Mouse (Mus musculus): ENCODE data around the gene Carnmt1.
"Not testable (repeated sequence)": the region's sequence is repeated elsewhere in the genome, so short reads cannot be mapped to it uniquely, and the experiment has no call there.

Carnmt1 gene

DNA sequence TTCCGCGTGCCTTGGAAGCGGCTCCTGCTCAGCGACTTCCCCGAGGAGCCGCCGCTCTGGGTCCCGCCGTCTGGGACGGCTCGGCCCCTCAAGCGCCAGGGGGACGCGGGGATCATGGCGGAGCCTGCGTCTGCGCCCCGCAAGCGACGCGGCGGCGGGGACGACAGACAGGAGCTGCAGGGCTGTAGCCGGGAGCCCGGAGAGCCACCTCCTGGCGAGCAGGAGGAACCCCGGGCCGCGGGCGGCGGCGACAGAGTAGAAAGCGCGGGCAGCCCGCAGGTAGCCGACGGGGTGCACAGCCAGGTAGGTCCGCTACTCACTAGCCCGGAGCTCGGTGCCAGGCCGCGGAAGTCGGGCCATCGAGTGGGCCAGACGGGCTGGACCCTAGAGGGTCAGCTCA is 42.8 kb downstream of the Carnmt1 start:
- not testable (repeated sequence) for DNase-seq (ENCODE audit: low read depth, low spot score)

DNA sequence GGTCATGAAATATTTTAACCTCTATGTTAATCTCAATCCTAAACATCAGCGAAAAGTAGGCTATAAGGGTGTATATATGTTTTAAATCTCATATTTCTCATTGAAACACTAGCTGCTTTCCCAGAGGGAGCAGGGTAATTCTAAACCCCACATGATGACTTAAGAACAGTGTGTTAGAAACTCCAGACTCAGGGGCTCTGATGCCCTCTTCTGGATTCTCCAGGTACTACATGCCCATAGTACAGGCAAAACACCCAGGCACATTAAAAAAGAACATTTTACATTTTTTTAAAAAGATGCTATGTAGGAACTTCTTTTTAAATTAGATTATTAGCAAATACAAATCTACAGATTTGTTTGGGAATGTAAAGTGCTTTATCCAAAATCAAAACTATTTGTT is 45.8 kb downstream of the Carnmt1 start:
- DNase-seq (ENCODE audit: low read depth, low spot score) = no peak

DNA sequence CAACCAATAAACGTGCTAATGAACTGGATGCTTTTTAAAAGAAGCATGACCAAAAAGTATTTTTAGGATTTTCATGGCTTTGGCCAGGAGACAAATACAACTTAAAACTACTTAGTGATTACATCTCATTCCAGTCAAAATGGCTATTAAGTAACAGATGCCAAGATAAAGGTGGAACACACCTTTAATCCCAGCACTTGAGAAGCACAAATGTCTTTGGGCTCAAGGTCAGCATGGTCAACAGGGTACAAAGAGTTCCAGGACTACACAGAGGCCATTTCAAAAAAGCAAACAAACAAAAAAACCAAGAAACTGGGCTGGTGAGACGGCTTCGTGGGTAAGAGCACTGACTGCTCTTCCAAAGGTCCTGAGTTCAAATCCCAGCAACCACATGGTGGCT is 49.8 kb downstream of the Carnmt1 start:
- no peak for DNase-seq (ENCODE audit: low read depth, low spot score)

DNA sequence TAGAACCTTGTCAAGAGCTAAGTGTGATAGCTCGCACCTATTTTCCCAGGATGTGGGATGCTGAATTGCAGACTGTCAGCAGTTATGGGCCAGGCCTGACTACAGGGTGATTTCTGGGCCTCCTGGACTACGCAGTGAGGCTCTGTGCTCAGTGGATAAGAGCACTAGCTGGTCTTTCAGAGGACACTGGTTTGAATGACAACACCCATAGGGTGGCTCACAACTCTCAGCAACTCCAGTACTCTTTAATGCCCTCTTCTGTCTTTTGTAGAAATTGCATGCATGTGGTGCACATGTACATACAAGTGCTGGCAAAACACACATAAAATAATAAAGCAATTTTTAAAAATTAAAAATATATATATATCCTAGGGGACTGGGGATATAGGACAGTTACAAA is 54.6 kb downstream of the Carnmt1 start:
- no peak for DNase-seq (ENCODE audit: low read depth, low spot score)

DNA sequence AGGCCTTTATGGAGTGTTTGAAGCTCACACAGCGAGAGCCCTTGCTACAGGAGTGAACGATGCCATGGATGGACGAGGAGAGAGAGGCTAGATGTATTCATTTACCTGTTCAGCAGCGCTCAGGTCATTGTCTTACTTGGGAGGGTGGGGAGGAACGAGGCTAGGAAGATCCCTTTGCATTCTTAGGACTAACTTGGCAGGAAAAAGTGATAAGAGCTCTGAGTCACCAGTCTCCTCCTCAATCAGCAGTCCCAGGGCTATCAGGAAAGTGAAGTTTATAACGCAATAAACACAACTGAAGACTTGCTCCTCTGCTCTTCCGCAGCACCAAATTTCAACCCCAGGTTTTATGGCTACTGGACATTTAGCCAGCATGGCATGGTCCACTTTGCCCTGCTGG is 59.7 kb downstream of the Carnmt1 start:
- no peak for DNase-seq (ENCODE audit: low read depth, low spot score)

GRCm38 (mm10) chr19:18731077-18731476 is 60.5 kb downstream of the Carnmt1 start:
- DNase-seq (ENCODE audit: low read depth, low spot score) = no peak

GRCm38 (mm10) chr19:18735901-18736300 is 65.3 kb downstream of the Carnmt1 start:
- no peak for DNase-seq (ENCODE audit: low read depth, low spot score)

GRCm38 (mm10) chr19:18739146-18739545 is 68.6 kb downstream of the Carnmt1 start:
- DNase-seq (ENCODE audit: low read depth, low spot score) = no peak

DNA sequence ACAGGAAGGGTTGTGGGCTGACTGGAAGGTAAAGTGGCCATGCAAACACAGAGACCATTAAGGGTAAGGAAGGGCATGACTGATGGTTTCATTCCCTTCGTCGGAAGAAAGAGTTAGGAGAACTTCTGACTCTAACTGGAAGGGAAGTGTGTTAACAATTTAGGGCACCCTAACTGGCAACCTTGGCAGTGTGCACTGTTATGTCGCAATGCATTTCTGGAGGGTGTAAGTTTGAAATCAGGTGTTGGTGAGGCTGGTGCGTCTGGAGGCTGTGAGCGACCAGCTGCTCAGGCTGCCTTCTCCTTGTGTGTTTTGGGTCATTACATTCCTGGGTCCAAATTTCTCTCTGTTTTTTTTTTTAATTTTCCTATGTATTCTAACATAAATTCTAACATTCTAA is 73.4 kb downstream of the Carnmt1 start:
- no peak for DNase-seq (ENCODE audit: low read depth, low spot score)

GRCm38 (mm10) chr19:18746576-18747340 is 76.2 kb downstream of the Carnmt1 start:
- no peak for DNase-seq (ENCODE audit: low read depth, low spot score)

GRCm38 (mm10) chr19:18747379-18747778 is 76.8 kb downstream of the Carnmt1 start:
- DNase-seq (ENCODE audit: low read depth, low spot score) = no peak

DNA sequence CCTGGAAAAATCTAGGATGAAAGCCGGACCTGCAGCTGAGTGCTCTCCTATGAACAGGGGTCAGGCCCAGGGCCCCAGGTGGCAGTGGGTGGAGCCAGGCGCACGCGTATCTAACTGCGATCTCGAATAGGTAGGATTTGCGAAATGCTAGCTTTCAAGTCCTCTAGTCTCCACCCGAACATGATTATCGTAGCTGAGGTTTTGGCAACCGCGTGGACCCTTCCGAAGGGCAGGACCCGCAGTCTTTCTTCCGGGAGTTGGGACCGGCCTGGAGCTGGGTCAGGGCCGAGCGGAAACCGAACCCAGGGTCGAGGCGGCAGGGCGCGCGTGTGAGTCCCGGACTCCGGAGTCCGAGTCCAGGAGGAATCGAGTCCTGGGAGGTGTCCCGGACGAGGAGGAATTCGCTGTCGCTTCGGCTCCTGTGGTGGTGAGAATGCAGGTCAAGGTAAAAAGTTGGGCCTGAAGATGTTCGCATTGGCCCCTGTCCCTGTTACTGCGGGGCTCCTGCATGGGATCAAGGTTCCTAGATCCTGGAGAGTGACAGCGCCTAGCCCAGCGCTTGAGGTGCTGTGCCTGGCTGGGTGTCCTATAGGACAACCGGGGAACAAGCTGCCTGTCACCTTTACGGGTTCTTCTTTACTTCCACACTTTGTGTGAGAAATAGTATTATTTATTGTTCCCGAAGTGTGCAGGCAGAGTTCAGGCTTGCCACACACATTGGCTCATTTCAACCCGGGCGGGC is 79.2 kb downstream of the Carnmt1 start, which contains the start of gene Trpm6:
TSS of gene Trpm6 (plus strand) at position 386 of the 742 bp plus-strand sequence.
- DNase-seq (ENCODE audit: low read depth, low spot score) = no peak

Measured in WW6 (cell line).